Mouse (Mus musculus) adrenal gland, postnatal 36 days (tissue): Measurements from ENCODE around the gene Gm12253. TPM values are rescaled to one million over a fixed set of nuclear protein-coding genes. Genes with fewer than 3 reads are reported as not detected.

ENCODE experiments used
- DNase-seq, 2 experiments: peaks; one replicate each; pipeline ENCODE4 v3.0.0; 2021; ENCODE audit warnings: mixed read lengths in 1 of 2
- long read RNA-seq, 2 experiments: library from polyadenylated mRNA; stranded (forward); transcript quantifications; one replicate each; pipeline ENCODE4 v2.0.0; 2021; ENCODE audit warnings: borderline sequencing depth in 2 of 2
- total RNA-seq, 2 experiments: library from RNA; stranded (reverse); gene quantifications; 2 replicates each; pipeline ENCODE4 v1.2.3; 2021

The Gm12253 gene
- total RNA-seq, result not detected
- long read RNA-seq, experiment 1, result 0 reads
- long read RNA-seq, experiment 2, result 0 reads

GRCm38 (mm10) chr11:58432259-58432658 is at the start of gene Gm12253:
Gm12253 (plus strand) TSS chr11:58432559.
- no peak for DNase-seq

GRCm38 (mm10) chr11:58399985-58400645 is 32.2 kb upstream of the Gm12253 start:
- no peak for DNase-seq

- DNase-seq, result no peak
These were observed 31.7 kb upstream of the Gm12253 start for GRCm38 (mm10) chr11:58400655-58401054.

- DNase-seq, result no peak
These were observed 24.3 kb upstream of the Gm12253 start for GRCm38 (mm10) chr11:58408066-58408465.

- DNase-seq, result no peak
These were observed 14.0 kb upstream of the Gm12253 start for GRCm38 (mm10) chr11:58418336-58418735.

- DNase-seq, result no peak
These were observed 11.5 kb upstream of the Gm12253 start, which contains the start of gene 1810065E05Rik for GRCm38 (mm10) chr11:58420815-58421214. 1810065E05Rik (plus strand) TSS chr11:58421111.

GRCm38 (mm10) chr11:58437866-58438265 is 5.5 kb downstream of the Gm12253 start:
- no peak for DNase-seq

- DNase-seq, result no peak
These were observed 20.4 kb downstream of the Gm12253 start, which contains the start of gene Lypd9 for GRCm38 (mm10) chr11:58452759-58453158. Lypd9 (minus strand) TSS chr11:58452923.

GRCm38 (mm10) chr11:58453592-58453991 is 21.2 kb downstream of the Gm12253 start:
- no peak for DNase-seq

GRCm38 (mm10) chr11:58462170-58462569 is 29.8 kb downstream of the Gm12253 start, which contains the start of gene Olfr30:
Olfr30 (minus strand) TSS chr11:58462270.
- no peak for DNase-seq

Other genes starting within 250 kb of the Gm12253 start
- 10 to 100 TPM; 12.8 to 18.9 TPM for gene Igtp, start 233.0 kb upstream of the Gm12253 start, total RNA-seq
- gene Irgm2, start 232.9 kb upstream of the Gm12253 start, total RNA-seq, result 10 to 100 TPM; 13.7 to 18.8 TPM
- gene 4930438A08Rik, start 157.8 kb upstream of the Gm12253 start, total RNA-seq, result not detected
- gene Zfp692, start 125.5 kb upstream of the Gm12253 start, total RNA-seq, result 10 to 100 TPM in 1 of 2 experiments, 1 to 10 TPM in 1; 7.7 to 10.9 TPM
- gene Zfp672, start 102.2 kb upstream of the Gm12253 start, total RNA-seq, result 10 to 100 TPM; 44.9 to 48.9 TPM
- gene Sh3bp5l, start 101.8 kb upstream of the Gm12253 start, total RNA-seq, result 10 to 100 TPM; 36.7 to 51.5 TPM
- not detected for gene Lypd8, start 53.5 kb upstream of the Gm12253 start, total RNA-seq
- gene 1810065E05Rik, start 11.4 kb upstream of the Gm12253 start, total RNA-seq, result not detected
- gene Lypd9, start 20.4 kb downstream of the Gm12253 start, total RNA-seq, result not detected
- not detected for gene Olfr30, start 29.7 kb downstream of the Gm12253 start, total RNA-seq
- gene Olfr332, start 60.0 kb downstream of the Gm12253 start, total RNA-seq, result not detected
- not detected for gene Olfr331, start 70.0 kb downstream of the Gm12253 start, total RNA-seq
- gene Olfr330, start 102.3 kb downstream of the Gm12253 start, total RNA-seq, result under 1 TPM in 1 of 2 experiments, not detected in 1; 0.33 TPM
- gene Olfr329-ps, start 113.9 kb downstream of the Gm12253 start, total RNA-seq, result 1 to 10 TPM in 1 of 2 experiments, not detected in 1; 1.2 TPM
- gene Olfr328, start 123.1 kb downstream of the Gm12253 start, total RNA-seq, result under 1 TPM; 0.17 to 0.26 TPM
- not detected for gene Olfr224, start 138.0 kb downstream of the Gm12253 start, total RNA-seq
- not detected for gene Olfr325, start 145.2 kb downstream of the Gm12253 start, total RNA-seq
- gene Olfr324, start 162.6 kb downstream of the Gm12253 start, total RNA-seq, result not detected
- not detected for gene 2210407C18Rik, start 183.5 kb downstream of the Gm12253 start, total RNA-seq
- not detected for gene Olfr323, start 197.9 kb downstream of the Gm12253 start, total RNA-seq
- gene Trim58, start 207.9 kb downstream of the Gm12253 start, total RNA-seq, result not detected
- not detected for gene Olfr322, start 226.2 kb downstream of the Gm12253 start, total RNA-seq
- gene Olfr320, start 248.5 kb downstream of the Gm12253 start, total RNA-seq, result not detected